Mouse (Mus musculus) limb, embryonic 14.5 days (tissue): ENCODE measurements at regions not wholly inside any gene's neighbourhood (a gene's known extent, or its start where the extent isn't known, plus 50 kb on each side); places are given as distances from the start of the nearest gene placed in this dataset.

Experiments used
- ATAC-seq: fragments of 200-750 bp; cut with Nextera tagmentation; 2 replicates; pipeline ENCODE4 v1.8.0; 2017; ENCODE audit warnings: low read depth, moderate number of reproducible peaks, moderate TSS enrichment; ENCODE audit not compliant: low FRiP score
- DNase-seq: peaks from one replicate; pipeline ENCODE4 v3.0.0-alpha.2; 2015; ENCODE audit warnings: low spot score
- H3K27ac ChIP-seq: fragments of 300-500 bp; sonication (generic); replicated peaks from 2 replicates; pipeline ENCODE4 v1.5.1; 2014; ENCODE audit warnings: low read depth, mild to moderate bottlenecking, low read length, moderate library complexity, mixed read lengths
- H3K27me3 ChIP-seq: fragments of 300-500 bp; sonication (generic); 2 replicates; pipeline ENCODE4 v1.6.1; 2014; ENCODE audit warnings: low read length, mixed read lengths; ENCODE audit not compliant: control insufficient read depth, insufficient read depth
- H3K36me3 ChIP-seq: fragments of 300-500 bp; sonication (generic); 2 replicates; pipeline ENCODE4 v1.6.1; 2014; ENCODE audit warnings: mild to moderate bottlenecking, low read length, moderate library complexity, mixed read lengths; ENCODE audit not compliant: control insufficient read depth, insufficient read depth
- H3K4me1 ChIP-seq: fragments of 300-500 bp; sonication (generic); 2 replicates; pipeline ENCODE4 v1.6.1; 2014; ENCODE audit warnings: antibody characterized with exemption, low read length, mixed read lengths; ENCODE audit not compliant: control insufficient read depth, insufficient read depth
- H3K4me2 ChIP-seq: fragments of 300-500 bp; sonication (generic); replicated peaks from 2 replicates; pipeline ENCODE4 v1.6.1; 2014; ENCODE audit warnings: low read depth, mild to moderate bottlenecking, low read length, moderate library complexity; ENCODE audit not compliant: severe bottlenecking
- H3K4me3 ChIP-seq: fragments of 300-500 bp; sonication (generic); replicated peaks from 2 replicates; pipeline ENCODE4 v1.5.1; 2014; ENCODE audit warnings: low read length
- H3K9ac ChIP-seq: fragments of 300-500 bp; sonication (generic); 2 replicates; pipeline ENCODE4 v1.6.1; 2014; ENCODE audit warnings: mild to moderate bottlenecking, low read depth, low read length, moderate library complexity; ENCODE audit not compliant: severe bottlenecking
- H3K9me3 ChIP-seq: fragments of 300-500 bp; sonication (generic); 2 replicates; pipeline ENCODE4 v1.6.1; 2016; ENCODE audit warnings: low read length; ENCODE audit not compliant: control insufficient read depth
- POLR2A ChIP-seq: fragments of 200-500 bp; IDR thresholded peaks from 2 replicates; pipeline ENCODE4 v1.8.0; 2012; ENCODE audit warnings: inconsistent platforms, mild to moderate bottlenecking, moderate library complexity, borderline replicate concordance; ENCODE audit not compliant: insufficient read depth, insufficient read length; ENCODE audit errors: extremely low read depth
- WGBS: fragments of 180-500 bp; shearing (Covaris S2); extraction: QIAGEN DNeasy Blood & Tissue Kit; methylation state at CpG from one replicate; pipeline ENCODE4 v1.1.7; 2014; 5-methylcytosine and 5-hydroxymethylcytosine counted together

GRCm38 (mm10) chr4:67141896-67142295 lies 314.5 kb downstream of the Tlr4 start:
- Histone ChIP-seq H3K9ac (no peak overlapping the region), H3K27me3 (no peaks in the 10 kb centered on the region), H3K36me3 (no peaks in the 10 kb centered on the region), H3K9me3 (no peaks in the 10 kb centered on the region), H3K4me1 (no peaks in the 10 kb centered on the region), H3K4me2 (no peak overlapping the region), H3K4me3 (no peak overlapping the region), H3K27ac (no peak overlapping the region)
- 86% methylated on average over 2 of the region's 2 CpGs for WGBS
- ATAC-seq, result no peak
- TF ChIP-seq POLR2A, result no peak
- DNase-seq, result peak; percentile 5

- Histone ChIP-seq H3K9me3 (no peaks in the 10 kb centered on the region), H3K27me3 (no peaks in the 10 kb centered on the region), H3K4me3 (no peak overlapping the region), H3K9ac (no peak overlapping the region), H3K36me3 (no peaks in the 10 kb centered on the region), H3K27ac (no peak overlapping the region), H3K4me1 (no peaks in the 10 kb centered on the region), H3K4me2 (no peak overlapping the region)
- DNase-seq, result no peak
- WGBS, result 33% methylated on average over 2 of the region's 2 CpGs
- ATAC-seq, result no peak
- no peak for TF ChIP-seq POLR2A
Measured at GRCm38 (mm10) chr4:67148521-67148920, 321.1 kb downstream of the Tlr4 start.

GRCm38 (mm10) chr4:67162673-67163072 lies 335.3 kb downstream of the Tlr4 start:
- TF ChIP-seq POLR2A, result no peak
- H3K4me1 ChIP-seq, result no peaks in the 10 kb centered on the region
- no peak overlapping the region for H3K27ac ChIP-seq
- H3K4me3 ChIP-seq, result no peak overlapping the region
- no peak overlapping the region for H3K9ac ChIP-seq
- H3K27me3 ChIP-seq, result no peaks in the 10 kb centered on the region
- no peak for ATAC-seq
- H3K4me2 ChIP-seq, result no peak overlapping the region
- WGBS, result 71% methylated on average over 3 of the region's 3 CpGs
- no peak for DNase-seq
- no peaks in the 10 kb centered on the region for H3K36me3 ChIP-seq
- H3K9me3 ChIP-seq, result no peaks in the 10 kb centered on the region

GRCm38 (mm10) chr4:67167720-67168119 lies 340.3 kb downstream of the Tlr4 start:
- Histone ChIP-seq H3K4me1 (no peaks in the 10 kb centered on the region), H3K27me3 (no peaks in the 10 kb centered on the region), H3K27ac (no peak overlapping the region), H3K36me3 (no peaks in the 10 kb centered on the region), H3K9me3 (no peaks in the 10 kb centered on the region), H3K4me3 (no peak overlapping the region), H3K4me2 (no peak overlapping the region), H3K9ac (no peak overlapping the region)
- DNase-seq, result no peak
- TF ChIP-seq POLR2A, result no peak
- WGBS, result 74% methylated on average over 5 of the region's 5 CpGs
- ATAC-seq, result no peak

GRCm38 (mm10) chr4:67187725-67188510 lies 360.5 kb downstream of the Tlr4 start:
- H3K9me3 ChIP-seq, result no peaks in the 10 kb centered on the region
- 60% methylated on average over 2 of the region's 2 CpGs for WGBS
- no peak overlapping the region for H3K9ac ChIP-seq
- no peaks in the 10 kb centered on the region for H3K4me1 ChIP-seq
- no peak overlapping the region for H3K4me3 ChIP-seq
- no peak overlapping the region for H3K4me2 ChIP-seq
- H3K36me3 ChIP-seq, result no peaks in the 10 kb centered on the region
- DNase-seq (peak; percentile 40), ATAC-seq (0 out of 2 replicates have a peak, but pooled peaks have one; percentile 50)
- TF ChIP-seq POLR2A, result no peak
- no peak overlapping the region for H3K27ac ChIP-seq
- no peaks in the 10 kb centered on the region for H3K27me3 ChIP-seq
